Mouse (Mus musculus) lung, postnatal 4 days (tissue): ENCODE results near the gene Adsl.

Source experiments
- DNase-seq, 2 experiments: peaks; one replicate each; pipeline ENCODE4 v3.0.0; 2021

Gene Adsl

DNA sequence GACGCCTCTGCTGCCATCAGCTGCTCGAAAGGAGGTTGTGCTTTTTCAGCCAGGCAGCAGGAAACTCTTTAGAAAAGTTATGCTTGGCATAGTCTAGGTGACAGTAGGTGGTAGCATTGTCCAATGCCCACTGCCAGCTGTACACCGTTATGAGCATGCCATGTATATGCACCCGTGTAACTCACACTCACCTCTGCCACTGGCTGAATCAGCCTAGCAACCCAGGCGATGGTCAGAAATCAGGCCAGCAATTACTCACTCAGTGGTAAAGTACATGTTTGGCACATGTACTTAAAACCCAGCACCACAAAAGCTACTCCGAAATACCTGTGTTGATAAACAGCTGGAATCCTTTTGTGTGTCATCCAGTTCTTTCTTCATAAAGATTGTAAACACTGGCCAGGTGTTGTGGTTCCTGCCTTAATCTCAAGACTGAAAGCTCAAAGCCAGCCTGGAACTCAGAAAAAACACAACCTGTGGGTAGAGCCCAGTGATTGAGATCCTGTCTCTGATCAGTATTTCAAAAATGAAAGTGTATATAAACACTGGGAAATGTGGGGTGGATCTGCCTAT is 6.7 kb upstream of the Adsl start:
- no peak for DNase-seq

DNA sequence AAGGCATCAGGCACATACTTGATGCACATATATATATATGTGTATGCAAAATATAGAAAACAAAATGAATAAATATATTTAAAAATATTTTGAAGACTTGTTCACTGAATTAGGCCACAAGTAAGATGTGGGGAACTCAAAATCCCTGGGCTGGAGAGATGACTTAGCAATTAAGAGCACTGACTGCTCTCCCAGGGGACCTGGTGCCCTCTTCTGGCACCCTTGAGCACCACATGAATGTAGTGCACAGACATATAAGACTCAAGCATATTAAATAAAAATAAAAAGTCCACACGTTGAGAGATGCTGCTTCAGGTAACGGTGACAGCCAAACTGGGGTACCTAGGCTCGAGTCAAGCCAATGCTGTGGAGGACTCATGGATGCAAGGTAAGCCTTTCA is 2.4 kb upstream of the Adsl start:
- peak; percentile 45 to 65 for DNase-seq

DNA sequence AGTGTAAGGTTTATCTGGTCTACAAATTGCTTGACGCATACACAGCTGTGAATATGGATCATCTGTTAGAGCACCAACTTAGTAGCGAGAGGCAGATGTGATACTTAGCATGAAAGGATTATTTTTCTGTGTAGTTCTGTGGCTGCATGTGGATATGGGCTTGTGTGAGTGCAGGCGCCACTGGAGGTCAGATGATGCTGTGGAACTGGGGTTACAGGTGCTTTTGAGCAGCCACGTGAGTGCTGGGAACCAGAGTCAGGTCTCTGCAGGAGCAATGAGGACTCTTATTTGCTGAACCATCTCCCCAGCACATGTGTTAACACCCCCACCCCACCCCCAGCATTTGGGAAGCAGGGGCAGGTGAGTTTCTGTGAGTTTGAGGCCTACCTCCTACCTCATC is 1.1 kb downstream of the Adsl start:
- no peak for DNase-seq

DNA sequence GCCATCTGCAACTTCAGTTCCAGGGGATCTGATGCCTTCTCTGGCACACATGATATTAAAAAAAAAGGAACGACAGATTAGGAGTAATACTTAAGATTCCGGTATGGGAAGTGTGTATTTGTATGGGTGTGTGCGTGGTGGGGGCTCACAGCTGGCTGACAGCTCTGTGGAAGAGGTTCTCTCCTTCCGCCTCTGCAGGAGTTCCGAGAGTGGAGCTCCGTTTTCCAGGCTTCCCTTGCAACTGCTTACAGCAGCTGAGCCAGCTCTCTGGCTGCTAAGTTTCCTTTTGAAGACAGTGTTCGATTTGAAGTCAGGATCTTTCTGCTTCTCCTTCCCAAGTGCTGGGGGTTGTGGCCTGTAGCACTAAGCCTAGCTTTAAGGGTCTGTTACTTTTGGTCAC is 1.8 kb downstream of the Adsl start:
- peak in 1 of 2 experiments; percentile 55 for DNase-seq

DNA sequence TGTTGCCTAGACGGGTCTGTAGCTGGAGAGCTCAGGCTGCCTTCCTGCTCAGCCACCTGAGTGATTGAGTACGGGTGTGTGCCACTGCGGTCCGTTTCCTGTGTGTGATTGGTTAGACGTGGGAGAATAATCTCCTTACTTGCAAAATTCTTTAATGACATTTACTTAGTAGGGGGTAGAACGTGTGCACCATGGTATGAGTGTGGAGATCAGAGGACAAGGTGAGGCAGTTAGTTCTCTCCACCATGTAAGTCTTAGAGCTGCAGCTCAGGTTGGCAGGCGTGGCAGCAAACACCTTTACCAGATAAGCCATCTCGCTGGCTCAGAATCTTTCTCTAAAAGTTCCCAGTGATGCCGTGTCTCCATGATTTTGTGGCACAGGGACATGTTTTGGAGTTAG is 5.7 kb downstream of the Adsl start:
- DNase-seq, result no peak

DNA sequence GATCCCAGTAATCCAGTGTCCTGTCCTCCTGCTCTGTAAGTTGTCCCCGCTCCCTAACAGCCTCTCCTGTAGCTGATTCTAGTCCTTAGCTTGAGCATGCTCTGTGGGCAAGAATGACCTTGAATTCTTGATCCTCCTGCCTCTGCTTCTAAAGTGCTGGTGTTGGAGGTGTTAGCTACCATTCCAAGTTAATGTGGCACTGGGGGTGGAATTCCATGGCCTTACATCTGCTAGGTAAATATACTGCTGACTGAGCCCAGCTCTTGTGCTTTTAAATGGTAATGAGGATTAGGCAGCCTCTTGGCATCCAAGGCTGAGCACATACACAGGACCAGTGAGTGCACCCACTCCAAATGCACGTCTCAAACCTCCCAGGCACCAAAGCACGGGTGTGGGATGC is 6.6 kb downstream of the Adsl start:
- DNase-seq, result no peak

DNA sequence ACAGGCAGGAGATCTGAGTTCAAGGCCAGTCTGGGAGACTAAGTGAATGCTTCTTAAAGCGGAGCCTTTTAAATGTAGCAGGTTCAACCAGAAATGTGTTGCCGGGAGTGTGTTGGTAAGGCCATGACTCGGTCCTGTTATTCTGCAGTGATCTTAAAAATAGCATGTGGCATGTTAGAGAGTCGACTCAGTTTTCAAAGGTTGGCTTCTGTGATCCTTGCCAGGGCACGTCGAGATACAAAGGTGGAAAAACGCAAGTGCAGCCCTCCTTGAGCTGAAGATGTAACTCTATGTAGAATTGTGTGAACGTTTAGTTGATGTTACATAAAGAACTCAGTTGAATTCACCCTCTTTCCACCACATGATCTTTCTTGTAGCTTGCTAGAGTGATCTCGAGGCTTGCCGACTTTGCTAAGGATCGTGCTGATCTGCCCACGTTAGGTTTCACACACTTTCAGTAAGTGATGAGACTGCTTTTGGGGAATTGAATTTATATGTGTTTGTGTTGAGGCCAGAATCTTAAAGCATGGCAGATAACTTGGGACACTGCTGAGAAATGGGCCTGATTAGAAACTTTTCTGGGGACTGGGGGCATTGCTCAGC is 7.6 kb downstream of the Adsl start:
- DNase-seq, result no peak

DNA sequence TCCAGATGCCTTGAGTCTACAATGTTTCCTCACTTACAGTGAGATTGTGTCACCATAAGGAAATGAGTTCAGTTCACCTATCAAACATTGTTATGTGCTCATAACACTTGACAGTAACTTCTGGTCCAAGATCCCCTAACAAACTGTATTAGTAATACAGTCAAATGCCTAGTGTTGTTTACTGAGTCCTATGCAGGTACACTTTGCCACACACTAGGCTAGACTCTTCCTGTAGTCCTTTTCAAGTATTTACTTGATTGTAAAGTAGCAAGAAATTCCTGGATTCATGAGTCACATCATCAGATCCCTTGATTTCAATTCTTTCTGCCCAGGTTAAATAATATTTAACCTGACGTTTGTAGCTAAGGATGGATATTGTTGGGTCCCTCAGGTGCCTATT is 21.1 kb downstream of the Adsl start:
- DNase-seq, result no peak

DNA sequence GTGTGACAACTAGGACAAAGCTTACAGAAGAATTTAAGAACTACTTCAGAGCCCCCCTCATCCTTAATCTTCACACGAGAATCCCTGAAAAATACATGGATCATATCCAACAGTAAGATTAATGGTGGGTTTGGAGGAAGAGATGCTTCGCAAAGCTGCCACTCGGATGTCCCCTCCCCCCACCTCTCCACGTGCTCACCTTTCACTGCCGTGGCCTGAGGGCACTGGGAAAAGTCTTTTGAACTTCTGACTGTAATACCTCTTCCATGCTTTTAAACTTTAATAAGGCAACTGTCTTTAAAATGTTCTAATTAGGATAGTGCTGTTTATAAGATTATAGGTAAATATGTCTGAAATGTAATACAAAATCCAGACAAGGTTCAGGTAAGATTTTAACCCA is 26.0 kb downstream of the Adsl start:
- no peak for DNase-seq

DNA sequence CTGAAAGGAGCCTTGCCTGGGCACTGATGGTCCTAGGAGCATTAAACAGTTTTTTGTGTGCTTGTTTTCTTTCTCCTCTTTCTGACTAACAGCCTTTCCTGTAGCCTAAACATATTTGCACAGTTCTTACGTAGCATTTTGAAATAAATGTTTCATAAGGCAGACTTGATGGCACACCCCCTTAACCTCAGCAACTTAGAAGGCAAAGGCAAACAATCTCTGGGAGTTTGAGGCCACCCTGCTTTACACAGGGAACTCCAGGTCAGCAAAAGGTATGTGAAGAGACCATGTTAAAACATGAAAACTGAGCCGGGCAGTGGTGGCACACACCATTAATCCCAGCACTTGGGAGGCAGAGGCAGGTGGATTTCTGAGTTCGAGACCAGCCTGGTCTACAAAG is 27.4 kb downstream of the Adsl start:
- no peak for DNase-seq

DNA sequence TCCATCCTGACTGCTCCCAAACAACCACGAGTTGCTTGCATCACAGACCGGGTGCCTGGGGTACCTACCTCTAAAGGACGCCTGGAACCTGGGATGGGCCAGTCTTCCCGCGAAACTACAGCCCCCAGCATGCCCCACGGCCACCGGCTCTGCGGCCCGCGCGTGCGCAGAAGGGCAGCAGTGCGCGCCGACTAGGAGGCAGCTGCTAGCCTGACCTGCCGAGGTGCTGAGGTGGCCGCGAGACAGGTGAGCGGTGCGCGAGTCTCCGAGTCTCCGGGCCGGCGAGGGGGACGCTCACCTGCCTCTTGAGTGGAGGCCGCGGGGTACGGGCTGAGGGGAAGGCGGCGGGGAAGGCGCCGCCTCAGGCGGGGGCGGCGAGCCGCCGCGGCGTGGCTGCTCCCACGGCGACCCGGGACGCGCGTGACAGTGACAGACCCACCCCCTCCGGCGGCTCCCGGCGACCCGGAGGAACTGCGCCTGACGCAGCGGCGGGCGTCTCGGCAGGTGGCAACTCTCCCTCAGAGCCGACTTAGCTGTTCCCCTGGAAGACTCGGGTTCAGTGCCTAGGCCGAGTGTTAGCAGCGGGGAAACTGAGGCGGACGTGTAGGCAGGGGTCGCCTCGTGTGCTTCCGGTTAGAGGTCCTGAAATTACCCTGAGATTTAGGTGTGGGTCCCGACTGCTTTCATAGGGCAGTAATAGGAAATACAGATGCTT is 29.5 kb downstream of the Adsl start, which contains the start of gene Sgsm3:
Gene Sgsm3 (plus strand): TSS at position 146 of the 715 bp plus-strand sequence.
- peak; percentile 92 for DNase-seq

DNA sequence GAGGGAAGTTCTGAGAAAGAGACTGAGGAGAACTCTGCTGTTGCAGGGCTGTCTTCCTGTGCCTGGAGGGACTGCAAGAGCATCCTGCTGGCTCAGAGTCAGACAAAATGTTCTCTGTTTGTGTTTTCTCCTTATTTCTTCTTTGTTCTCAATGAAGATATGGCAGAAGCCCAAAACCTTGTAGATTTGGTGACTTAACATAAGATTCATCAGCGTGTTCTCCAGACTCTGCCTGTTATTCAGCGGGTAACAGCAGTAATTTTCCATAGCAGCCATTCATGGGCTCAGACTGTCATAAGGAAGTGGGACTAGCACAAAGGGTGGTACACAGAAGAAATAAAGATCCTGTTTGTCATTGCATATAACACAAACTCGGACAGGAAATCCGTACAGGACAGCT is 31.3 kb downstream of the Adsl start:
- DNase-seq, result no peak

DNA sequence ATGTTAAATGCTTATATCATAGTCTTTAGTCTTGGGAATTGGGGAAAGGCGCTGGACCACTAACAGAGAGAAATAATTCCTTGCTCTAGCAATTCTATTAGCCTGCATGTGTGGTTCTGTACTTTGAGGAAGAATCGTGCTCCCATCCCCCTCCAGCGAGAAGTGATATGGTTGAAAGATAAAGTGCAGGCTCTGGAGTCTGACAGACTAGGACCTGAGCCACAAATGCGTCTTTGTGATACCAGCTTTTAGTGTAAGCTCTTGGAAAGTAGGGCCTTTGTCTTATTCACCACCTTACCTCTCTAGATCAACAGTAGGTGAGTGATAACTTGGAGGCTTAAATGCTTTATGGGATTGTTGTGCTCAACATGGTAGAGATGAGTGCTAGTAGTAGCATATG is 32.9 kb downstream of the Adsl start:
- no peak for DNase-seq

DNA sequence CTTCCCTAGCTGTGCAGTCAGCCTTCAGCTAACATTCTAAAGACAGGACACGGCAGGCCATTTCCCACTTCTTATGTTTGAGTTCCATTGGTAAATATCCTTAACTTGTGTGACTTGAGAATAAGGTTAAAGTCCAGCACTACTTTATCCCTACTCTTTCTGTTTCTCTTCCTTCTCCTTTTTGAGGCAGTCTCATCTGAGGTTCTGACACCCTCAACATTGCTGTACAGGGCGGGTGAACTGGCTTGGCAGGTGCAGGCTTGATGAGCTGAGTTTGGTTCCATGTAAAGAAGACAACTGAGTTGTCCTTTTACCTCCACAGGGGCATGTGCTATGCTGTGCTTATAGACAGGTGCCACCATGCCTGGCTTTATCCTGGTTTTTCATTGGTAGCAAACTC is 35.0 kb downstream of the Adsl start:
- DNase-seq, result no peak

DNA sequence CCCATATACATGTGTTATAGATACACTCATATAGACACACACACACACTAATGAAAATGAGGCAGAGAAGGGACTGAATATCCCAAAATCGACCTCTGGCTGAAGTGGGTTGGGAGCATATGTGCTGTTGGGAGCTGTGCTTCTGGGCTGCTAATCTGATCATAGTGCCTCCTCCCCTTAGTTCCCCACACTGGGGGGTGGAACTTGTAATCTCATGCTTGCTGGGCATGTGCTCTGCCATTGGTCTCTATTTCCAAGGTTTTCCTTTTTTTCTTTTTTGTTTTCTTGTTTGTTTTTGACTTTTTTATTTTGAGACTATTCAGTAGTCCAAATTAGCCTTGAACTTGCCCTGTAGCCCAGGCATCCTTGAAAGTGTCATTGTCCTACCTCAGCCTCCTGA is 40.0 kb downstream of the Adsl start:
- no peak for DNase-seq

DNA sequence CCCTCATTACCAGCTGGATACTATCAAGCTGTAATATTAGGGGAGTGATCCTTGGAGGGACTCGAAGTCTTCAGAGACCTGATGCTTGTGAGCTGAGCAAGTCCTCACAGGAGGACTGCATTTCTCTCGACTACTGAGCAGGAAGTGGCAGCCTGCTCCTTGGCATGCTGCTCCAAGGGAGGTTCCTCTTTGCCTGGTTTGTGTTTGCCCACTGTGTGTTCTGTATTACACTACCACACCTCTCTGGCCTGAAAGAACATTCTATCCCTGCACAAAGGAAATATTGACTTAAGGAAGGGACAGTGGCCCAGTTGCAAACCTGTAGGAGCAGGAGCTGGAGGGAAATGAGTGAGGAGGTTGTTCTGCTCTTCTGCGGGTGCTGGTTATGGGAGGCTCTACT is 41.4 kb downstream of the Adsl start:
- DNase-seq, result peak; percentile 41 to 52

DNA sequence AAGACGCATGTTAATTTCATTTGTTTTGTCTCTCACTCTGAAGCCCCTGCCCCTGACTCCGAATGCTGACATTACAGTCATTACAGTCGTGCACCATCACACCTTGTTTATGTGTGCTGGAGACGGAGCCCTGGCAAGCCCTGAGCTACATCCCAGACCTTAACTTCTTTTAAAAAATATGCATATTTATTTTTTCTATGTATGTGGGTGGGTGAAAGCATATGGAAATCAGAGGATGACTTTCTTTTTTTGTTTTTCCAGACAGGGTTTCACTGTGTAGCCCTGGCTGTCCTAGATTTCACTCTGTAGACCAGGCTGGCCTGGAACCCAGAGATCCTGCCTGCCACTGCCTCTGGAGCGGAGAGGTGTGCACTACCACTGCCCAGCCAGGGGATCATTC is 46.7 kb downstream of the Adsl start:
- no peak for DNase-seq

DNA sequence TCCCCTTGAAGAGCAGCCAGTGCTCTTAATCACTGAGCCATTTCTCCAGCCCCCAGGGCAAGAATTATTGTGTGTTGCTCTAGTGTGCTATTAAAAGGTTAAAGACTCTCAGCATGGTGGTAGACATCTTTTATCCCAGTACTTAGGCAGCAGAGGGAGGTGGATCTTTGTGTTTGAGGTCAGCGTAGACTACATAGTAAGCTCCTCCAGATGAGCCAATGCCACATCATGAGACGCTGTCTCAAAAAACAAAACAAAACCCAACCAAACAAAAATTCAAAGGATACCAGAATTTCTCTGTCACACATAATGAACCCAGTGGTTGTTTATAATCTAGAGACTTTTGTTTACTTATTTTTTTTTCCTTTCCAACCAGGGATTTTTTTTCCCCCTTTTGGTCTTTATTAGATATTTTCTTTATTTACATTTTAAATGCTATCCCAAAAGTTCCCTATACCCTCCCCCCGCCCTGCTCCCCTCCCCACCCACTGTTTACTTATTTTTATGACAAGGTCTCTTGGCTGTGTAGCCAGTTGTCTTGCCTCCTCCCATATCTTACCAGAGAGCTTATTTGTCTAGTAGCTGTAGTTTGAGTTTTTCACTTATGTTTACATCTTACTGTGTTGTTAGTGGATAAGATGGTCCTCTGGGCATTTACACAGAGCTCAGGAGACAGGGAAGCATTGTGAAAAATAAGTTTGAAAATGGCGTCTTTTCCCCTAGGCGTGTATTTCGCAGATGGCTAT is 48.0 kb downstream of the Adsl start:
- no peak for DNase-seq

DNA sequence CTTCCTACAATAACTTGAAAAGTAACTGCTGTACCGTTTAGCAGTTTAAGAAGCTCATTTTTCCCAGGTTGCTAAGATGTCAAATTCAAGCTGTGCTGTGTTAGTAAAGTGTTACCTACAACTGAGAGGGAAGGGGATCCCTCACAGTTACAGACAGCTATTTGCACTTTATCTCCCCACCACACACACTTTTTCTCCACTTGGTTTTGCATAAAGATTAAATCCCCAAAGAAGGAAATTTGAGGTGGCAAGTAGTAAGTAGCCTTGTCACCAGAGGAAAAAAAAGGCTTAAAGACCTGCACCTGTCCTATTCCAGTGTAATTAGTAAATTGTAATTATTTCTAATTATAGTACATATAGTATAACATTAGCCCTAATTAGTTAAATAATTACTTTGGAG is 48.8 kb downstream of the Adsl start:
- no peak for DNase-seq

DNA sequence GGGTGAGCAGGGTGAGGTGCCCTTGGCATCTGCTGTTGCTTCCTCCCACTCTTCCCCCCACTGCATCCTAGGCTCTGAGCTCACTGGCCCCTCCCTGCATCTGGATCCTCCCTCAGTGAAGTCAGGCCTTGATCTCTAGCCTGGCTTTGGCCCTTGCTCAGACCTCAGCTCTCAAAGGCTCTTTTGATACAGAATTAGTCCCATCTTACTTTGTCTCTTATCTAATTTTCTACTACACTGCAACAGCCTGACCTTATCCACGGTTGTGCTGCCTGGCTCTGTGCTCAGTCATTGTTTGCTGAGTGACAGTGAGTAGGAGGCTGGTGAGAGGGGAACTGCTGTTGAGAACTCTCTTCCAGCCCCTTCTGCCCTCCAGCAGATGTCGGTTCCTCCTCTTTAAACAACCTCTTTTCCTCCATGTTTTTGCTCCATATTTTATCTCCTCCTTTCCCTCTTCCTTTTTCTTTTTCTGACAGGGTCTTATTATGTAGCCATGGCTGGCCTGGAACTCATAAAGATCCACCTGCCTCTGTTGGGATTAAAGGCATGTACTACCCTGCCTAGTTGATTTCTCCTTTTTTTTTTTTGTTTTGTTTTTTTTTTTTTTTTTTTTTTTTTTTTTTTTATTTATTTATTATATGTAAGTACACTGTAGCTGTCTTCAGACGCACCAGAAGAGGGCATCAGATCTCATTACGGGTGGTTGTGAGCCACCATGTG is 52.3 kb downstream of the Adsl start:
- no peak for DNase-seq

DNA sequence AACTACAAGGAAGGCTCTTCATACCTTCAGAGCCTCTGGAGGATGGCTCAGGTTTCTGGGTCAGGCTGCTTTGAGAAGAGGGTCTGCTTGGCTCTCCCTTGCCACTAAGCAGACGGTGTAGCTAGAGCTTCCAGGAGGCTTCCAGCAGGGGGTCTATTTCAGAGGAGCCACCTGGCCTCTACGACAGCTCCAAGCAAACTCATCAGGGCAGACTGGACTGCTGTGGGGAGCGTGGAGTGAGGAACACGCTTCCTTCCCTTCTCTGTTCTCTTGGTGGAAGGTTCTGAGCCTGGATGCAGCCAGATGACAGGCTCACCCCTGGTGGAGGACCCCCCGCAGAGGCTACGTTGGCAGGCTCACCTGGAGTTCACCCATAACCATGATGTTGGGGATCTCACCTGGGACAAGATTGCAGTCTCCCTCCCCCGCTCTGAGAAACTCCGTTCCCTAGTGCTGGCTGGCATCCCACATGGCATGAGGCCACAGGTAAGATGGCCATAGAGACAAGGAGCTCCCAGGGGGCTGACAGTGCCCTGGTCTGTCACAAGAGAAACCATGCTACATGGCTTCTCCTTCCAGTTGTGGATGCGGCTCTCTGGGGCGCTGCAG is 57.9 kb downstream of the Adsl start:
- no peak for DNase-seq

DNA sequence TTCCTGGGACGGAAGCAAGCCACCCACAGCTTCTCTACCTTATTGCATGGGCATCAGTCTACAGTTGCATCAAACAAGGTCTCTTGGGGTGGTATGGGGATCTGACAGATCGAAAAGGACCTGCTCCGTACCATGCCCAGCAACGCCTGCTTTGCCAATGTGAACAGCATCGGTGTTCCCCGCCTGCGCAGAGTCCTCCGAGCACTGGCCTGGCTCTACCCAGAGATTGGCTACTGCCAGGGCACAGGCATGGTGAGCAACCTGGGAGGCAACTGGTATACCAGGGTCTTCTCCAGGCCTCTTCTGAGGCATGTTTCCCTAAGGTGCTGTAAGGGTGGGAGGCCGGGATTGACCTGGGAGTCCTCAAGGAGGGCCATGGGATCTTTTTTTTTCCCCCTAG is 59.0 kb downstream of the Adsl start:
- DNase-seq, result no peak

DNA sequence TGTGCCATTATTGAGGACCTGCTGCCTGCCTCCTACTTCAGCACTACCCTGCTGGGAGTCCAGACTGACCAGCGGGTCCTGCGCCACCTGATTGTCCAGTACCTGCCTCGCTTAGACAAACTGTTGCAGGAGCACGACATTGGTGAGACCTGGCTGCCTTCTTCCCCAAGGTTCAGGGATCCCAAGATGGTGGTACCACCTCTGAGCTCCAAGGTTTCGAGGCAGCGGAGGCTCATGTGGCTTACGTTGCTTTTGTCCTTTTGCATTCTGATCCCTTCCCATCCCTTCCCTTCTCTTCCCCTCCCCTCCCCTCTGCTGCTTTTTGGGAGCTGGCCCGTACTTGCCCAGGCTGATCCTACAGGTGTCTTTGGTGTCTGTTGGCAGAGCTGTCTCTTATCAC is 59.6 kb downstream of the Adsl start:
- no peak for DNase-seq
